Mouse (Mus musculus) activated CD4-positive, CD25-positive, alpha-beta regulatory T cell, adult 4 months (primary cell): ENCODE results near the gene Neurl1a. TPM values are rescaled to one million over a fixed set of nuclear protein-coding genes. Genes with fewer than 3 reads are reported as not detected.
A peak's percentile ranks its signal among the peaks of the same experiment; 100 is the strongest.
"Not testable (repeated sequence)": the region's sequence is repeated elsewhere in the genome, so short reads cannot be mapped to it uniquely, and the experiment has no call there.

Experiments
- ATAC-seq: one replicate; pipeline ENCODE4 v1.8.0; 2017
- polyA plus RNA-seq, 2 experiments: library from polyadenylated mRNA; unstranded; fragments of 100-300 nt; shearing (Covaris generic); gene quantifications; one replicate each; pipeline ENCODE4 v1.2.1; 2017

Gene Neurl1a
- under 1 TPM in 1 of 2 experiments, not detected in 1; 0.32 TPM for polyA plus RNA-seq

DNA sequence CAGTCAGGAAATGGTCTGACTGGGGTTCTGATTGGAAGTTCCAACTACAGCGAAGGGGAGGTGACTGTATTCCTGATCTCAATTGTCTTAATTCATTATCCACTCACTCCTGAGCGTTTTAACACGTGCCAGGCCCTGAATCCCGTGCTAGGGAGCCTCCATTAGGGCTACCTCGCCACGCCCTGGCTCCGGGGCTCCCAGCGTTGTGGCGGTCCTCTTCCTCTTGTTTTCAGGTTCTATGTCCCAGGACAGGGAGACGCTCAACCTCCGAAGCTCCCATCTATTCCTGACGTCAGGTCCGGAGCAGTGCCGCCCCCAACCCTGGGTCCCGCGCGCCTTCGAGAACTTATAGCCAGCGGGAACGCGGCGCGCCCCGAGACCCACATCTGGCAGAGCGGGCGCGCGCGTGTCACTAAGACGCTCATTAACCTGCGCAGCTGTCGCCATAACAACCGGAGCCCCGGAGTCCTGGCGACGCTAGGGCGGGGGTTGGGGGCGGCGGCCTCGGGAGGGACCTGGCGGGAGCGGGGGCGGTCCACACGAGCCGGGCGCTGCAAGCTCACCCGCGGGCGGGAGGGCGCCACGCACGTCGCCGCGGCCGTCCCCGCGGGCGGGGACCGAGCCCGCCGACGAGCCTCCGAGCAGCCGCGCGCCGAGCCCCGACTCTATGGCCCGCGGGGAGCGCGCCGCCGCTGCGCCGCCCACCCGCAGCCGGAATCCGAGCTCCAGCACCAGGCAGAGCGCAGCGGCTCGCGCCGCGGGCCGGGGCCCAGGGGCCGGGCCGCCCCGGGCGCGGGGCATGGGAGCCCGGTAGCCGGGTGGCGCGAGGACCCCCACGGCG is at the start of gene Neurl1a:
Gene Neurl1a (plus strand): TSS at position 390 of the 841 bp plus-strand sequence.
- ATAC-seq: no peak

DNA sequence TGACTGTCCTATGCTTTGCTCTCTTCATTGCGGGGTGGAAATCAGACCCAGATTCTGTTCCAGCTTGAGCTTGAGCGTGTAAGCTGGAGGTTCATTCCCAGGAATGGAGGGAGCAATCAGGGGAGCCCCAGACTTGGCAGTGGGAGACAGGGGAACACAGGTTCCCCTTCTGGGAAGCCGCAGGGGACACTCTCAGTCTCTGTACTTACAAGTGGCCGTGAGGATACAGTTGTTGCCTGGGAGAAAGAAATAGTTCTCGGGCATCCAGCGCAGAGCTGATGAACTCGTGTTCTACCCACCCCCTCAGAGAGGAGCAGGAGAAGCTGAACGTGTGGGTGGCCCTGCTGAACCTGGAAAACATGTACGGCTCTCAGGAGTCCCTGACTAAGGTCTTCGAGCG is 49.8 kb upstream of the Neurl1a start:
- ATAC-seq: no peak

DNA sequence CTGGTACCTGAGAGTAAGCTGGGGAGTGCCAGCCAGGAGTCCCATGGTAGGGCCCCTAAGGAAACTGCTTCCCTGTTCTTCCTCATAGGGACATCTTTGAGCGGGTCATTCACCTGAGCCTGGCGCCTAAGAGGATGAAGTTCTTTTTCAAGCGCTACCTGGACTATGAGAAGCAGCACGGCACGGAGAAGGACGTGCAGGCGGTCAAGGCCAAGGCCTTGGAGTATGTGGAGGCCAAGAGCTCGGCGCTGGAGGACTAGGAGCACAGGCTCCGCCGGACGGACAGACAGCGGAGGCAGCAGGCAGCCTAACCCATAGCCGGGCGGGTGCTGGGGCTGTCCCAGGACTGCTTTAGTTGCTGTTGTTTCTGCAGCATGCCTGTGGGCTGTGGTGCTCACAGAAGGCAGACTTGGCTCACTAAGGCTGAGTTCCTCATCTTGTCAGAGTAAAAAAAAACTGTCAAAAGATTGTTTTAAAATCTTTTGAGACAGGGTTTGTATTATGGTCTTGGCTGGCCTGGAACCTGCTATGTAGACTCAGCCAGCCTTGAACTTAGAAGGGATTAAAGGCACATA is 48.0 kb upstream of the Neurl1a start:
- no peak for ATAC-seq

DNA sequence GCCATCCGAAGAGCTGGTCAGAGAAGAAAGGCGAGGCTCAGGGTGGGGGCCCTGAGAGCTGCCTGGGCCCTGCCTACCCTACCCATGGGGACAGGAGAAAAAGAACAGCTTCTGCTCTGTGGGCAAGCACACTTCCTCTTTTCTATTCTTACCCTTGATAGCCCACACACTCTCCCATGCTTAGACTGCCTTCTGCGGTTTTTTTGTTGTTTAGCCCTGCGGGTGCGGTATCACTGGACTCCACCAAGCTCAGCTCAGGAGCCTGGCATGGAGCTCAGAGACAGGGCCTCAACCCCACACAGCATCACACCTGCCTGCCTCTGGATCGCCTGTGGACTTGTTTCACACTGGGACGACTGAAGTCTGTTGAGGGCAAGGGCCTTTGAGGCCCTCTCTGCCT is 45.5 kb upstream of the Neurl1a start:
- no peak for ATAC-seq

DNA sequence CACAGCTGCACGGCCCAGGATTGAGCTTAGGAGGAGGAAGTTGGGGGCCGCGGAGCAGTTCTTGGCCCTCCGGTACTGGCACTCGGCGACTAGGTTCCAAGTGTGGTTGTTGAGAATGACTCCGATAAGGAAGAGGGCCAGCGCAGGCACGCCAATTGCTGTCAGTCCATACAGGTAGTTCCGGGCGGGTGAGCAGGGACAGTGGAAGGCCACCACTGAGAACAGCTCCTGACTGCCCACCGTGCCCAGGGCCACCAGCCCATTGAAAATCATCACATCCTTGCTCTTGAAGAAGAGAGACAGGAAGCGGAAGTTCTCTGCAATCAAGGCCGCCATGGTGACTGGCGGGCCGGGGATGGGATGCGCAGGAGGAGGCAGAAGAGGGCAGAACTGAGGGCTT is 43.1 kb upstream of the Neurl1a start:
- ATAC-seq: no peak

DNA sequence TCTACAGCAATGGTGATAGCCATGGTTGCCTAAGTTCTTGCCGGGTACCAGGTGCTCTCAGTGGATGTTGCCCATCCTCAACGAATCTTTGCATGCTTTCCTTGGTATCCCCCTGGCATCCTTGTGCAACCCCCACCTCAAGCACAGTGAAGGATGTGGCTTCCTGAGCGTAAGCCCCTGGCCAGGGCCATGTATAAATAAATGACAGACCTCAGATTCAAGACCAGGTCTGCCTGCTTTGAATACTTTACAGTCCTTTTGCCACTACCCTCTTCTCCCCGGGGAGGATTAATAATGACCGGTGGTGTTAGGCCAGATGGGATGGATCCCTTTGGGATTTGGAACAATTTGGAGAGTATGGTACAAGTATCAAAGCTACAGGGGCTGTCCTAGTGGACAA is 42.5 kb upstream of the Neurl1a start:
- no peak for ATAC-seq

DNA sequence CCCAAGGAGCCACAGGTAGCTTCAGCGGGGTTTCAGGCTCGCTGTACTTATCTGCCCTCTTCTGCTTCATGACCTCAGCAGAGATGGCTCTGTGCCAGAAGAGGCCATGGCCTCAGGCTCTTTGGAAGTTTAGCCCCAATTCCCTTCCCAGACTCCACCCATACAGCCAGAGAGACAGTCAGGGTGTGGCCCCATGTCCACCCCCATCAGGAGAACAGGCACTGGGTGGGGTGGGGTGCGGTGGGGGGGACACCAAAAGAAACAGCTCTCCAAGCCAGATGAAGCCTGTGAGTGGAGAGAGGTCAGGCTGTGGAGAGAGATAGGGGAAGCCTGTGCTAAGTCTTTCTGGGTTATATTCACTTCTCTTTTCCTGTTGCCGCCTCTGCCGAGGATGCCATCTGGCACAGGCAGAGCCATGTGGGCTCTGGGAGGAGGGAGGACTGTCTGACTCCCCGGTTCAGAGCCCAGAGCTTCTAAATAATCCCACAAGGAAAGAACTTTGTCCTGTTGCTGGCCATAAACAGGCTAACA is 41.5 kb upstream of the Neurl1a start:
- ATAC-seq: no peak

DNA sequence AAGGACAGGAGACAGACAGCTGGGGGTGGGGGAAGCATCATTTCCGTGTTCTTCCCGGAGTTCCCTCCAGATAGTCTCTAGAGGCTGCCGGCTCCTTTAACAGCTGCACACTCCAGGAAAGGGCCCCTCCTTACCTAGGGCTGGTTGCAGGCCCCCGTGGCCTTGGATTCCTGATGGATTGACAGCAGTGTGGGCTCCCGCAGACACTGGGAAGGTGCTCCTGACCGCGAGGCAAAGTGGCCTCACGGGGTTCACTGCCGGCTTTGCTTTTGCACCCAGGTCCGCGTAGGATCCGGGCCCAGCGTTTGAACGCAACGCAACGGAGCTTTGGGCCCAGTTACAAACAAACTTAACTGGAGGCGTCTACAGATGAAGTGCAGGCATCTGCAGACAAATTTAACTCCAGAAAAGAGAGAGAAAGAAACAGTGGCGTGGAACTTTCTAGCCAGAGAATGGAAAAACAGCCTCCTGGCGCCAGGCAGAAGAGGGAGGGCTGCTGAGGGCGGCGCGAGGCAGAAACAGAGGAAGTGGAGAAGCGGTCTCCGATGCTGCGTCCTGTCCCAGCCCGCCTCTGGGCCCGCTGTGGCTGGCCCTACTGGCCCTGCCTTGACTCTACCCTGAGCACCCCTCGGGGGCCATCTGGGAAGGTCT is 40.7 kb upstream of the Neurl1a start, which contains the start of gene Calhm2:
Gene Calhm2 (minus strand): TSS at position 524 of the 651 bp plus-strand sequence.
- ATAC-seq: peak; percentile 82

DNA sequence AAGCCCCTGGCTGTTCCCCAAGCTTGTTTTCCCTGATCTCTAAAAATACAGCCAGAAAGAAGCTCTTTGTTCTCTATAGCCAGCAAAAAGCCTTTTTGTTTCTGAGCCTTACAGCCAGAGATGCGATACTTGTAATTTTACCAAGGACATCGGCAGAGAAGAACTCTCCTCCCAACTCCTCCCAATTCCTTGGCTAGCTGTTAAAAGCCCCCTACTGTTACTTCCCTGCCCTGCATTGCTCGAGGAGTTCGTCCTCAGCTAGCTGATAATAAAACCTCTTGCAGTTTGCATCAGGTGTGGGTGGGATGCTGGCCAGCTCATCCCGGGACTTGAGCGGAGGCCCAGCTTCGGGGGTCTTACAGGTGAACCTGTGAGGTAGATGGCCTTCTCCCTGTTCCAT is 39.0 kb upstream of the Neurl1a start:
- not testable (repeated sequence) for ATAC-seq

DNA sequence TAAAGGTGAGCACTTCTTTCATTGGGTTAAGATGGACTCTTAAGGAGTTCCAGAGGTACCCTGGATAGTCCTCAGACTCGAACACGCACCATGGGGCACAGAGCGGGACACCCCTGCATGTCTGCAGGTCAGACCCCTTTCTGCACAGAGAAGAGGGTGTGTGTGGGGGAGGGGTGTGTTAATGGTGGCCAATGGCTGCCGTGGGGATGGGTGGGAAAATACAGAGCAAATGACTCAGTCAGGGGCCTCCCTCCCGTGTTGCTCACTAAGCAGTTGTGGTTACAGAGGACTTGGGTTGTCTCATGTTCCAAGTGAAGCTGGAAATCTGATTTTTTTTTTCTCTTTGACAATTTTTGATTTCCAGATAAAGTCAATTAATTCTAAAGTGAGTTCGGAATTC is 36.2 kb upstream of the Neurl1a start:
- no peak for ATAC-seq

DNA sequence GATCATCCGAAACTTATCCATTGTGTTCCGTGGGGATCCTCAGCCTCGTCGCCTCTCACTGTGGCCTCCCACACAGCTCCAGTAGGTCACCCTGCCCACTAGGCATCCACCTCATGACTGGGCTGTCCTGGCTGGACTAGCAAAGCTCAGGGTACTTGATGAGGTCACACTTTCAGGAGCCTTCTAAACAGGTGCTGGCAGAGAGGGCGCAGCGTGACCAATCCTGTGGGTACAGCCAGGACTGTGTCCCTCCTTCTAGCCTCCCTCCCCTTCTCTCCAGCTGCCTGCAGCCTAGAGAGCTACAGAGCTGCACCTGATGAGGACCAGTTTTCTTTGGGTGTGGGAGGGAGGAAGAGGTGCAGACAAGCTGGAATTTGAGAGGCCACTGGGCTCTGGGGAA is 34.5 kb upstream of the Neurl1a start, which contains the start of gene Calhm1:
Gene Calhm1 (minus strand): TSS at position 101 of the 400 bp plus-strand sequence.
- no peak for ATAC-seq

DNA sequence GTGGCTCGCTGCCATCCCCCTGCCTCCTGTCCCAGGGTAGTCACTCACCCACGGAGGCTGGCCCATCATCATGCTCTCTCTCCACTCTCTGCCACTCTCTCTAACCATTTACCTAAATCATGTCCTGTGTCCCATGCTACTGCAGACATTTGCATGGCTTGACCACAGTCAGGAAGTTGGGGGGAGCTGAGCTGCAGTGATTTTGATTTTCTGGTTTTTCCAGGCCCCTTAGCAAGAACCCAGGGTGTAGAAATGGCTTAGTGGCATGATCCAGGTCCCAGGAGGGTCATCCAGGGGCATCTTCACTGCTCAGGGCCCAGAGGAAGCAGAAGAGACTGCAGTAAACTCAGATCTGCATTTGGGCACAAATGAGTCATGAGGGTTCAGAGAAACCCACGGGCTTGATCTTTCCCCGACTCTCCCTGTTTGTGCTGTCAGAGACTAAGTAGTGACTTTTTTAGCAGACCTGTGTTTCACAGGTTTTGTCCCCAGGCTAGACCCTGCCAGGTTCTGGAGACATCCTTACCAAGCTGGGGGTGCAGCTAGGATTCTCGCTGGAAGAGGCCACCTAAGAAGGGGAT is 30.3 kb upstream of the Neurl1a start:
- ATAC-seq: no peak

DNA sequence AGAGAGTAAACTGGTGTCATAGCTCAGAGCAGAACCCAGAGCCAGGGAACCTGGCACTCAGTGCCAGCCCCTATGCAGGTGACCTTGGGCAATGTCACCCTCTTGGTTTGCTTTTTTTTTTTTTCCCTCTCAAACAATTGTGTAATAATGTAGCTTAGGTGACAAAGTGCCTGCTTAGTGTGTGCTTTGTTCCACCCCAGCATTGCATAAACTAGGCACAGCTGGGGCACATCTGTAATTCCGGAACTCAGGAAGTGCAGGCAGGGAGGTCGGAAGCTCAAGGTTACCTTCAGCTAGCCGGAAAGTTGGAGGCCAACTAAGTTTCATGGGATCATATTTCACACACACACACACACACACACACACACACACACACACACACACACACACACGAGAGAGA is 28.8 kb upstream of the Neurl1a start:
- no peak for ATAC-seq

DNA sequence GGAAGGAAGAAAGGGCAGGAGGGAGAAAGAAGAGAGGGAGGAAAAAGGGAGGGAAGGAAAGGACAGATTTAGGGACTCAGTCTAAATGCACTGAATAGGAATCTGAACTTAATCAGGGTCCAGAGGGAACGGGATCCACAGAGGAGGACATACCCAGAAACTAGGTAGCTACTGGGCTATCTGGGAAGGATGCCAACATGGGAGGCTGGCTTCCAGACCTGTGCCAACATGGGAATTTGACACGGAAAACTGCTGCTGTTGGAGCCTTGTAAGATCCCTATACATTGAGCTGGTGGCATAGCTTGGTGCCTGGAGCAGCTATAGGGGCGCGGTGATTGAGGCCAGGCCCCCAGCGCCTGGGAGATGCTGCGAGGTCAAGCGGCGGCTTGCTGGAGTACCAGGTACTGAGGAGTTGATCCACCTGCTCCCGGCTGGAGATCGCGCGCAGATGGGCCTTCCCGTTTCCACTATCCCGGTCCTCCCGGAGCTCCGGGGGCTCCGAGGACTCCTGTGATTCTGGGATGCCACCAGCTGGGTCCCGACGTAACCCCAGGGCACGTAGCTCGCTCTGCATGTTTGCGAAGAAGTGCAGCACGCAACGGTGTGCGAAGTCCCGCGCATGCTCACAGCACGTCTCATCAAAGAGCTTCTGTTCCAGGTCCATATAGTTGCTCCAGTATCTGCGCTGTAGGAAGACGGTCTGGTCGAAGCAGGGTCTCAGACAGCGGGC is 27.1 kb upstream of the Neurl1a start:
- ATAC-seq: no peak

DNA sequence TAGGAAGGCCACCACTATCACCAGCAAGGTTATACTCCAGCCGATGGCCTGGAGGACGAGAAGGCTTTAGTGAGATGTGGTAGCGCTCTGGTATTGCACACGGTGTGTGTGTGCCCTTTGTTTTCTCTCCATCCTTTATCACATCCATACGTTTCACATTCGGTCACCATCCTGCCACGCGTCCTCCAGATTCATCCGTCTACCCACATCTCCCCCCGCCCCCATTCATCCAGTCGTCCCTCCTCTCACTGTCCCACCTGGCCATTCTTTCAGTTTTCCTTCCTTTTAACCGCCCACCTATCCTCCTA is 26.6 kb upstream of the Neurl1a start:
- ATAC-seq: no peak

DNA sequence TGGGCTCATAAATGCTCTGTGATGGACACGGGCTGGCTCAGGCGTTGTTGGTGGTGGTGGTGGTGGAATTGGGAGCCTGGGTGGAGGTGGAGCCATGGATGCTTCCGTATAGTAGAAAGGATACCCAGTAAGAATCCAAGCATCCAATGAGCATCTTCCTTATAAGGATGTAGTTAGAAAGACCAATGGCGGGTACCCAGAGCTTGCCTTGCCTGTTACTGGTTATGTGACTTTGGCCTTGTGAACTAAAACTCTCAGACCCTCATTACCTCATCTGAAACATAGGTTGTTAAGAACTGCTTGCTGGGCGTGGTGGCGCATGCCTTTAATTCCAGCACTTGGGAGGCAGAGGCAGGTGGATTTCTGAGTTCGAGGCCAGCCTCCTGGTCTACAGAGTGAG is 24.9 kb upstream of the Neurl1a start:
- ATAC-seq: no peak

DNA sequence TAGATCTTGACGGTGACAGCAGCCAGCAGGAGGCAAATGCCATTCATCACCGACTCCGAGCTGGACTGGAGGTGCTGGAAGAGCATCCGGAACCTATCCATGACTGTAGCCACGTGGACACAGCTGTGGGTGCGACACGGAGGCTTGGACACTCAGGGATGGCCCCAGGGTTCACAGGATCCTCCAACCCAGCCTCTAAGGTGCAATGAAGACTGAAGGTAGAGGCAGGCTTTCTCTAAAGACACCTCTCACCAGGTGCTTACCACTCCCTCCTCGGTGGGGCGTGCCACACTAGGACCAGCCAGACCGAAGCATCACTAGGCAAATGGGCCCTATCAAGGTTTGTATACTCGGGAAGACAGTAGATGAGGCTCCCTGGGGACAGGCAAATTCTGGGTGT is 21.0 kb upstream of the Neurl1a start, which contains the start of gene Calhm3:
Gene Calhm3 (minus strand): TSS at position 101 of the 400 bp plus-strand sequence.
- no peak for ATAC-seq

DNA sequence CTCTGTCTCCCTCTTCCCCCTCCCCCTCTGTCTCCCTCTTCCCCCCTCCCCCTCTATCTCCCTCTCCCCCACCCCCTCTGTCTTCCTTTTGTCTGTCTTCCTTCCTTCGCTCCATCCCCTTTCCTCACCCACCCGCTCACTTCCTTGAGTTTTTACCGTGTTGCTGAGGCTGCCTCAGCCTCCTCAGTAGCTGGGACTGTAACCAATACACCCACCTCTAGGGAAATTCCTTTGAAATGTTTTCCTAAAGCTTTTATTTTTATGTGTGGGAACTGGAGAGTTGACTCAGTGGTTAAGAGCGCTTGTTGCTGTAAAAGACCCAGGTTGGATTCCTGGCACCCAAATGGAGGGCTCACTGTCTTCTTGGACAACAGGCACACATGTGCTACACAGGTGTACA is 17.0 kb upstream of the Neurl1a start:
- ATAC-seq: no peak

DNA sequence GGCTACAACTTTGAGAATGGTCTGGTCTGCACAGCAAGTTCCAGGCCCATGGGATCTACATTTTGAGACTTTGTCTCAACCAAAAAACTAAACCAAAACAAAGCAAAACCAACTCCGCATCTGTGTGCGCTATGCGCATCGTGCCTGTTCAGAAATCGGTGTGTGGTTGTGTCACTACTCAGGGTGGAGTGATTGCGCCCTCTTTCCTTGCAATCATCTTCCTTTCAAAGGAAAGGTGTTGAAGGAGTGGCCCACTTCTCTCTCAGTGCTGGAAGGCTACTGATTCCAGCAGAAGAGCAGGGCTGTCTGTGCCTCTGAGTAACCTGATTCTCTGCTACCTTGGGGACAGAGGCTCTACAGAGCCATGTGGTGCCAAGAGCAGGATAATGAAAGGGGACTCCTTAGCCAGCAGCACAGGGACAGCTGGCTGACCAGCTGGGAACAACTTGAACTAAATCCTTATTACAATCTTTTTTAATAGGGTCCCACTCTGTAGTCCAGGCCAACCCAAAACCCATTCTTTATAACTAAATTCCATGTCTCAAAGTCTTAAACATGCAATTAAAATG is 15.4 kb upstream of the Neurl1a start:
- ATAC-seq: no peak

DNA sequence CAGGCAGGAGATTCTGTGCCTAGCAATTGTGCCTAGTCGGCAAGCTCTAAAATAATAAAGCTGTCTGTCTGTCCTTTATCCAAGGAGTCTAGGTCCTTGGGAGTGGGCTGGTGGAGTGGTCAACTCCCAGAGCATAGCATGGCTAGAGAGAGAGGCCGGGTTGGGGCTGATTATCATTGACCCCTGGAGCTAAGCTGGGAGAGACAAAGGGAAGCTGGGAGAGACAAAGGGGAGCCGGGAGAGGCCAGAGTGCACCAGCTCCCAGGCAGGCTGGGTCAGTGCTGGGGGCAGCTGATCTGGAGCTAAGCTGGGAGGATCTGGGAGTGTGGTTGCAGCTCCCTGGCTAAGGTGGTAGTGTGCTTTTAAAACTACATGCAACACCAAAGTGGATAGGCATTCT is 11.9 kb upstream of the Neurl1a start:
- ATAC-seq: no peak

DNA sequence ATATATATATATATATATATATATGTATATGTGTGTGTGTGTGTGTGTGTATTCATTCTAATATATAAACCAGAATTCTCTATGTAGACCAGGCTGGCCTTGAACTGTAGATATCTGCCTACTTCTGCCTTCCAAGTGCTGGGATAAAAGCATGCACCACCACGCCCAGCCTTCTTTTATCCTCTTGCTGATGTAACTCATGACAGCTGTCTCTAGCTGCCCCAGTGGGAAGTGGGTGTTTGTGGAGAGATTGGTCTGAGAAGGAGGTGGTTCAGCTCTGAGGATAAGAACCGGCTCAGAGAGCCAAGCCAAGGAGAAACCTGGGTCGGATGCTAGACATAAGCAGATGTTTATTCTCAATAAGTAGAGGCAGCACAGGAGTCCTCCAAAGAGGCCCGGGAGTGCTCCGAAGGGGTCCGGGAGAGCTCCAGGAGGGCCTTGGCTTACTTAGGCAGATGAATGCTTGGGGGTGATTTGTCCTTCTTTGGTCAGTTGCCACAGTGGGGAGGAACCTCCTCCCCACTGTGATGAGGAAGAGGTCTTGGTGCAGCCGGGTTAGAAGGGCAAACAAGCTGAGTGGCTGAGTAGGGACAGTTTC is 10.9 kb upstream of the Neurl1a start:
- ATAC-seq: no peak

DNA sequence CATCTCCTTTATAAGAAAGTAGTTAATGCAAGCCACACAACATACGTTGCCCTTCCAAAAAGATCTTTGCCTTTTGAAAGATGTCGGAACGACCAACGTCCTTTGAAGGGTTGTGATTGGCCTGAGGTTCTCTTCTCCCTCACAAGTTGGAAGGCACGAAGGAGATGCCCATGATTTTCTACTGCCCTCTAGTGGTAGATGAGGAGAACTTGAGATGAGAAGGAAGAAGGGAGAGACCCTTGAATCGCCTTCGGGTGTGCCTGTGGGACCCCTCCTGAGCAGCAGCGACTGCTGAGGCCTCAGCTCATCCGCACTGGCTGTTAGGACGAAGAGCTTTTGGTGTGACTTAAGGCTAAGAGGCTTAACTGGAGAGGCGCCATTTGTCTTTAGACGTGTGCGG is 10.4 kb upstream of the Neurl1a start:
- no peak for ATAC-seq
